In genomic region chr6:114101923-114102322, GRCm38 (mm10) we compare ENCODE assay signal across 24 mouse cellular contexts. TPM values are rescaled to one million over a fixed set of nuclear protein-coding genes. Genes with fewer than 3 reads are reported as not detected.
DNase-seq lines count a peak whose midpoint lies in the region; ATAC-seq and TF ChIP-seq lines count a peak whose summit lies in the region.
"Had no signal": no experiment of that assay in that cellular context is flagged by ENCODE, and none has a peak within 500 bp of the region (broad histone marks: within the 10 kb centered on the region; RNA-seq: fewer than 3 reads in every experiment).

No protein-coding gene starts in this region.

- H3K27me3 ChIP-seq in forebrain, embryonic 15.5 days: no peaks in the 10 kb centered on the region
- H3K27me3 ChIP-seq in forebrain, postnatal 0 days (ENCODE audit: insufficient read depth, low read length): no peaks in the 10 kb centered on the region
- no peaks in the 10 kb centered on the region; the same call in 1 of the 2 replicates for H3K27me3 ChIP-seq in hindbrain, embryonic 16.5 days (replicated peaks; ENCODE audit: control insufficient read depth, insufficient read depth, low read length)
- no peaks in the 10 kb centered on the region for H3K27me3 ChIP-seq in hindbrain, embryonic 11.5 days (ENCODE audit: control insufficient read depth, insufficient read depth, low read length)
- no peaks in the 10 kb centered on the region; the same call in 1 of the 2 replicates for H3K27me3 ChIP-seq in midbrain, embryonic 10.5 days (ENCODE audit: low read depth, poor library complexity, severe bottlenecking)
- H3K27me3 ChIP-seq in midbrain, embryonic 14.5 days (ENCODE audit: control insufficient read depth, insufficient read depth, low read length): no peaks in the 10 kb centered on the region
- no peaks in the 10 kb centered on the region for H3K27me3 ChIP-seq in neural tube, embryonic 13.5 days
- H3K27me3 ChIP-seq: forebrain, embryonic 12.5 days; intestine, embryonic 15.5 days had no signal

- H3K36me3 ChIP-seq in forebrain, embryonic 15.5 days: no peaks in the 10 kb centered on the region
- no peaks in the 10 kb centered on the region for H3K36me3 ChIP-seq in forebrain, postnatal 0 days (ENCODE audit: insufficient read depth)
- no peaks in the 10 kb centered on the region for H3K36me3 ChIP-seq in hindbrain, embryonic 16.5 days (ENCODE audit: control insufficient read depth, insufficient read depth, low read length)
- H3K36me3 ChIP-seq in hindbrain, embryonic 11.5 days (ENCODE audit: control insufficient read depth, insufficient read depth, low read length): no peaks in the 10 kb centered on the region
- no peaks in the 10 kb centered on the region for H3K36me3 ChIP-seq in midbrain, embryonic 10.5 days
- no peaks in the 10 kb centered on the region for H3K36me3 ChIP-seq in midbrain, embryonic 14.5 days (ENCODE audit: control insufficient read depth, insufficient read depth, low read length)
- no peaks in the 10 kb centered on the region for H3K36me3 ChIP-seq in neural tube, embryonic 13.5 days
- H3K36me3 ChIP-seq: embryonic facial prominence, embryonic 13.5 days; forebrain, embryonic 12.5 days; heart, embryonic 12.5 days; intestine, embryonic 15.5 days had no signal

- no peaks in the 10 kb centered on the region for H3K9me3 ChIP-seq in forebrain, embryonic 15.5 days
- no peaks in the 10 kb centered on the region for H3K9me3 ChIP-seq in forebrain, postnatal 0 days (ENCODE audit: low read length)
- no peaks in the 10 kb centered on the region for H3K9me3 ChIP-seq in hindbrain, embryonic 16.5 days (ENCODE audit: control insufficient read depth, low read length)
- H3K9me3 ChIP-seq in hindbrain, embryonic 11.5 days (ENCODE audit: control insufficient read depth, low read length): no peaks in the 10 kb centered on the region
- H3K9me3 ChIP-seq in midbrain, embryonic 10.5 days (replicated peaks): no peaks in the 10 kb centered on the region
- H3K9me3 ChIP-seq in midbrain, embryonic 14.5 days (ENCODE audit: control insufficient read depth, low read length): no peaks in the 10 kb centered on the region
- no peaks in the 10 kb centered on the region for H3K9me3 ChIP-seq in neural tube, embryonic 13.5 days
- H3K9me3 ChIP-seq: embryonic facial prominence, embryonic 13.5 days; forebrain, embryonic 12.5 days; heart, embryonic 12.5 days; intestine, embryonic 15.5 days had no signal

- TF ChIP-seq CTCF in forebrain, postnatal 0 days (IDR thresholded peaks at IDR 0.05; ENCODE audit: low read depth): no peak

- DNase-seq in forebrain, postnatal 0 days: no peak
- no peak for DNase-seq in hindbrain, embryonic 11.5 days (ENCODE audit: low spot score)
- DNase-seq in midbrain, embryonic 10.5 days (ENCODE audit: low spot score): no peak
- no peak for DNase-seq in midbrain, embryonic 14.5 days
- no peak for DNase-seq in c-Kit-positive CD71-positive TER-119-positive erythroid progenitor cells, embryonic 14.5 days (ENCODE audit: low spot score)
- DNase-seq: adrenal gland, postnatal 10 days; B cell, adult 2 months; cerebellum, adult 11-12 months; cerebellum, adult 9-10 months; cerebellum, postnatal 25 days; gastrocnemius, postnatal 14 days had no signal

- no peak overlapping the region for H3K4me2 ChIP-seq in forebrain, embryonic 15.5 days (replicated peaks)
- H3K4me2 ChIP-seq in forebrain, postnatal 0 days (ENCODE audit: low read depth): no peak overlapping the region
- no peak overlapping the region for H3K4me2 ChIP-seq in hindbrain, embryonic 16.5 days (ENCODE audit: low read length)
- H3K4me2 ChIP-seq in hindbrain, embryonic 11.5 days (replicated peaks; ENCODE audit: low read depth, low read length): no peak overlapping the region
- no peak overlapping the region for H3K4me2 ChIP-seq in midbrain, embryonic 14.5 days (ENCODE audit: low read length)
- H3K4me2 ChIP-seq in neural tube, embryonic 13.5 days: no peak overlapping the region
- H3K4me2 ChIP-seq: embryonic facial prominence, embryonic 13.5 days; forebrain, embryonic 12.5 days; heart, embryonic 12.5 days; intestine, embryonic 15.5 days had no signal

- H3K4me1 ChIP-seq in forebrain, embryonic 15.5 days: peaks cover 13% of the 10 kb centered on the region
- no peaks in the 10 kb centered on the region for H3K4me1 ChIP-seq in forebrain, postnatal 0 days (ENCODE audit: insufficient read depth)
- peaks cover 3% of the 10 kb centered on the region; the same call in 1 of the 2 replicates for H3K4me1 ChIP-seq in hindbrain, embryonic 16.5 days (ENCODE audit: control insufficient read depth, insufficient read depth, low read depth, low read length)
- no peaks in the 10 kb centered on the region for H3K4me1 ChIP-seq in hindbrain, embryonic 11.5 days (replicated peaks; ENCODE audit: control insufficient read depth, insufficient read depth, low read length)
- H3K4me1 ChIP-seq in midbrain, embryonic 10.5 days: peaks cover 5% of the 10 kb centered on the region; the same call in 1 of the 2 replicates
- no peaks in the 10 kb centered on the region for H3K4me1 ChIP-seq in midbrain, embryonic 14.5 days (ENCODE audit: control insufficient read depth, insufficient read depth, low read length)
- H3K4me1 ChIP-seq in neural tube, embryonic 13.5 days (replicated peaks): peaks cover 21% of the 10 kb centered on the region
- H3K4me1 ChIP-seq: embryonic facial prominence, embryonic 13.5 days; heart, embryonic 12.5 days; intestine, embryonic 15.5 days had no signal

- no peak overlapping the region for H3K4me3 ChIP-seq in forebrain, embryonic 15.5 days
- no peak overlapping the region for H3K4me3 ChIP-seq in forebrain, postnatal 0 days (ENCODE audit: low read depth, low read length)
- no peak overlapping the region for H3K4me3 ChIP-seq in hindbrain, embryonic 16.5 days (ENCODE audit: low read length)
- no peak overlapping the region for H3K4me3 ChIP-seq in hindbrain, embryonic 11.5 days (ENCODE audit: low read depth, low read length)
- no peak overlapping the region for H3K4me3 ChIP-seq in midbrain, embryonic 10.5 days
- H3K4me3 ChIP-seq in midbrain, embryonic 14.5 days (replicated peaks; ENCODE audit: low read depth, low read length): no peak overlapping the region
- no peak overlapping the region for H3K4me3 ChIP-seq in neural tube, embryonic 13.5 days
- H3K4me3 ChIP-seq: embryonic facial prominence, embryonic 13.5 days; forebrain, embryonic 12.5 days; heart, embryonic 12.5 days; intestine, embryonic 15.5 days had no signal

- H3K27ac ChIP-seq in forebrain, embryonic 15.5 days (replicated peaks): no peak overlapping the region
- no peak overlapping the region for H3K27ac ChIP-seq in forebrain, postnatal 0 days (ENCODE audit: low read depth, low read length)
- H3K27ac ChIP-seq in hindbrain, embryonic 16.5 days (ENCODE audit: low read depth, low read length): no peak overlapping the region
- no peak overlapping the region for H3K27ac ChIP-seq in hindbrain, embryonic 11.5 days (ENCODE audit: low read depth, low read length)
- H3K27ac ChIP-seq in midbrain, embryonic 10.5 days (replicated peaks): 0 out of 2 replicates have a peak overlapping the region, but pooled peaks have one; percentile 28
- no peak overlapping the region for H3K27ac ChIP-seq in midbrain, embryonic 14.5 days (replicated peaks; ENCODE audit: low read depth, low read length)
- peak overlapping the region; percentile 49 for H3K27ac ChIP-seq in neural tube, embryonic 13.5 days (replicated peaks)
- H3K27ac ChIP-seq: embryonic facial prominence, embryonic 13.5 days; forebrain, embryonic 12.5 days; intestine, embryonic 15.5 days had no signal

- 65% methylated on average over 8 of the region's 8 CpGs for WGBS in forebrain, embryonic 15.5 days
- 56% methylated on average over 8 of the region's 8 CpGs for WGBS in forebrain, postnatal 0 days
- WGBS in hindbrain, embryonic 16.5 days: 56% methylated on average over 8 of the region's 8 CpGs
- WGBS in hindbrain, embryonic 11.5 days: 91% methylated on average over 8 of the region's 8 CpGs
- 91% methylated on average over 8 of the region's 8 CpGs for whole genome bisulfite sequencing in midbrain, embryonic 10.5 days
- WGBS in midbrain, embryonic 14.5 days: 84% methylated on average over 8 of the region's 8 CpGs
- WGBS in neural tube, embryonic 13.5 days: 42% methylated on average over 8 of the region's 8 CpGs

- H3K9ac ChIP-seq in forebrain, embryonic 15.5 days (replicated peaks): no peak overlapping the region
- H3K9ac ChIP-seq in forebrain, postnatal 0 days: no peak overlapping the region
- peak overlapping the region; percentile 23 for H3K9ac ChIP-seq in hindbrain, embryonic 16.5 days (ENCODE audit: low read depth, low read length)
- H3K9ac ChIP-seq in hindbrain, embryonic 11.5 days (ENCODE audit: low read depth, low read length): no peak overlapping the region
- H3K9ac ChIP-seq in midbrain, embryonic 14.5 days (replicated peaks; ENCODE audit: low read length): no peak overlapping the region
- no peak overlapping the region for H3K9ac ChIP-seq in neural tube, embryonic 13.5 days
- H3K9ac ChIP-seq: embryonic facial prominence, embryonic 13.5 days; forebrain, embryonic 12.5 days; heart, embryonic 12.5 days; intestine, embryonic 15.5 days had no signal

- 0 out of 2 replicates have a peak, but pooled peaks have one; percentile 48 for ATAC-seq in forebrain, embryonic 15.5 days (replicated peaks)
- ATAC-seq in forebrain, postnatal 0 days: no peak
- ATAC-seq in hindbrain, embryonic 16.5 days: peak; percentile 62
- no peak for ATAC-seq in hindbrain, embryonic 11.5 days (ENCODE audit: low FRiP score)
- no peak for ATAC-seq in midbrain, embryonic 14.5 days (ENCODE audit: low FRiP score, low TSS enrichment)
- peak; percentile 61 for ATAC-seq in neural tube, embryonic 13.5 days (ENCODE audit: low read depth)
- ATAC-seq: CD4-positive, CD25-positive, alpha-beta regulatory T cell, adult 4 months; intestine, embryonic 15.5 days had no signal

RNA-seq across cellular contexts. Expression of gene Slc6a11, which starts 29.1 kb away (rescaled TPM):
- polyA plus RNA-seq in forebrain, embryonic 15.5 days (2015; fragmentation: Nextera tagmentation; extraction: Ambion mirVana): 10.7 and 16.4 TPM in 2 replicates
- total RNA-seq in forebrain, postnatal 0 days (2014; rRNA removed): 64.4 and 86.9 TPM in 2 replicates
- polyA plus RNA-seq in forebrain, postnatal 0 days (2015; fragmentation: Nextera tagmentation; extraction: Ambion mirVana): 45.6 and 62.9 TPM in 2 replicates
- polyA plus RNA-seq in hindbrain, embryonic 16.5 days (2015; fragmentation: Nextera tagmentation; extraction: Ambion mirVana): 109 and 136 TPM in 2 replicates
- polyA plus RNA-seq in hindbrain, embryonic 11.5 days (2014; fragmentation: Nextera tagmentation; extraction: Ambion mirVana): 0.73 and 0.91 TPM in 2 replicates
- 0.59 and 0.65 TPM in 2 replicates for polyA plus RNA-seq in midbrain, embryonic 10.5 days (2016; fragmentation: Nextera tagmentation; extraction: Ambion mirVana)
- polyA plus RNA-seq in midbrain, embryonic 14.5 days (2014; fragmentation: Nextera tagmentation; extraction: Ambion mirVana): 15.0 and 25.9 TPM in 2 replicates
- 33.4 and 35.5 TPM in 2 replicates for polyA plus RNA-seq in neural tube, embryonic 13.5 days (2015; fragmentation: Nextera tagmentation; extraction: Ambion mirVana)
- total RNA-seq: heart, adult 8-10 months; heart, postnatal 25 days; MEL had no signal
- polyA plus RNA-seq: CD4-positive, CD25-positive, alpha-beta regulatory T cell, adult 4 months; gonadal fat pad, adult 2 months; heart, embryonic 12.5 days; heart, embryonic 16.5 days had no signal

RNA-seq across cellular contexts. Expression of gene Atp2b2, which starts 59.5 kb away (rescaled TPM):
- polyA plus RNA-seq in forebrain, embryonic 15.5 days (2015; fragmentation: Nextera tagmentation; extraction: Ambion mirVana): 26.6 and 28.8 TPM in 2 replicates
- 59.4 and 65.1 TPM in 2 replicates for total RNA-seq in forebrain, postnatal 0 days (2014; rRNA removed)
- polyA plus RNA-seq in forebrain, postnatal 0 days (2015; fragmentation: Nextera tagmentation; extraction: Ambion mirVana): 24.2 and 37.8 TPM in 2 replicates
- polyA plus RNA-seq in hindbrain, embryonic 16.5 days (2015; fragmentation: Nextera tagmentation; extraction: Ambion mirVana): 36.5 and 42.3 TPM in 2 replicates
- 4.2 and 5.2 TPM in 2 replicates for polyA plus RNA-seq in hindbrain, embryonic 11.5 days (2014; fragmentation: Nextera tagmentation; extraction: Ambion mirVana)
- 1.1 and 2.1 TPM in 2 replicates for polyA plus RNA-seq in midbrain, embryonic 10.5 days (2016; fragmentation: Nextera tagmentation; extraction: Ambion mirVana)
- polyA plus RNA-seq in midbrain, embryonic 14.5 days (2014; fragmentation: Nextera tagmentation; extraction: Ambion mirVana): 23.5 and 24.1 TPM in 2 replicates
- 22.0 and 23.4 TPM in 2 replicates for polyA plus RNA-seq in neural tube, embryonic 13.5 days (2015; fragmentation: Nextera tagmentation; extraction: Ambion mirVana)

Comparison
In these comparisons a context has a peak if more than half of its experiments do, and no peak if none do; other contexts are left out.
1. ATAC-seq: peak in forebrain, embryonic 15.5 days (single experiment), hindbrain, embryonic 16.5 days (single experiment) and neural tube, embryonic 13.5 days (single experiment); none in forebrain, postnatal 0 days (single experiment), hindbrain, embryonic 11.5 days (single experiment) and midbrain, embryonic 14.5 days (single experiment).
2. H3K27ac ChIP-seq: peak in midbrain, embryonic 10.5 days (single experiment) and neural tube, embryonic 13.5 days (single experiment); none in forebrain, embryonic 15.5 days (single experiment), forebrain, postnatal 0 days (single experiment), hindbrain, embryonic 16.5 days (single experiment), hindbrain, embryonic 11.5 days (single experiment) and midbrain, embryonic 14.5 days (single experiment).